Mouse (Mus musculus) thymus, postnatal 25 days (tissue): Measurements from ENCODE around the gene Vmn1r148.
"Not testable (repeated sequence)": the region's sequence is repeated elsewhere in the genome, so short reads cannot be mapped to it uniquely, and the experiment has no call there.

Experiments used
- DNase-seq: peaks from one replicate; pipeline ENCODE4 v3.0.0; 2022

Gene Vmn1r148

GRCm38 (mm10) chr7:22413283-22413682 is at the start of gene Vmn1r148:
TSS of gene Vmn1r148 (plus strand) at chr7:22413583.
- not testable (repeated sequence) for DNase-seq

GRCm38 (mm10) chr7:22370939-22371338 is 42.4 kb upstream of the Vmn1r148 start, which contains the start of gene Gm8660:
TSS of gene Gm8660 (minus strand) at chr7:22371039.
- DNase-seq = not testable (repeated sequence)

- not testable (repeated sequence) for DNase-seq
Measured at GRCm38 (mm10) chr7:22438129-22438528, 24.7 kb downstream of the Vmn1r148 start, which contains the start of gene Vmn1r149. TSS of gene Vmn1r149 (minus strand) at chr7:22438229.

- not testable (repeated sequence) for DNase-seq
Measured at GRCm38 (mm10) chr7:22463975-22464374, 50.6 kb downstream of the Vmn1r148 start, which contains the start of gene Gm10665. TSS of gene Gm10665 (minus strand) at chr7:22464075.
